Mouse (Mus musculus) testis, adult 2 months (tissue): ENCODE results near the gene Zfp931.
"Not testable (repeated sequence)": the region's sequence is repeated elsewhere in the genome, so short reads cannot be mapped to it uniquely, and the experiment has no call there.

Source experiments
- CTCF ChIP-seq: fragments of 200-500 bp; IDR thresholded peaks from 2 replicates; pipeline ENCODE4 v1.5.1; 2012; ENCODE audit warnings: low read depth, mild to moderate bottlenecking, inconsistent platforms, low read length, moderate library complexity; ENCODE audit not compliant: control insufficient read depth, insufficient read depth, insufficient replicate concordance
- POLR2A ChIP-seq: fragments of 200-500 bp; IDR thresholded peaks from 2 replicates; pipeline ENCODE4 v1.6.1; 2012; ENCODE audit warnings: low read depth, mild to moderate bottlenecking, inconsistent platforms, low read length, moderate library complexity; ENCODE audit not compliant: control insufficient read depth

- TF ChIP-seq CTCF, POLR2A: not testable (repeated sequence)
These were observed 58.8 kb downstream of the Zfp931 start for GRCm38 (mm10) chr2:178019486-178019885.
